Mouse (Mus musculus) G1E (cell line): Measurements from ENCODE around the gene Olfr172. TPM values are rescaled to one million over a fixed set of nuclear protein-coding genes. Genes with fewer than 3 reads are reported as not detected.

Source experiments
- ATAC-seq: 2 replicates; pipeline ENCODE4 v1.8.0; 2016; ENCODE audit warnings: mild to moderate bottlenecking; ENCODE audit not compliant: insufficient number of reproducible peaks, poor library complexity, low FRiP score, severe bottlenecking; ENCODE audit errors: extremely low read depth
- DNase-seq: peaks from one replicate; pipeline ENCODE4 v3.0.0; 2012; ENCODE audit warnings: low spot score
- H3K27me3 ChIP-seq: 2 replicates; pipeline ENCODE4 v1.6.1; 2012; ENCODE audit warnings: mild to moderate bottlenecking, low read length, inconsistent platforms; ENCODE audit not compliant: insufficient read depth
- H3K36me3 ChIP-seq: replicated peaks from 2 replicates; pipeline ENCODE3; 2012; ENCODE audit warnings: mild to moderate bottlenecking, inconsistent platforms
- H3K4me1 ChIP-seq: 2 replicates; pipeline ENCODE4 v1.6.1; 2012; ENCODE audit warnings: low read depth, low read length, inconsistent platforms, mixed read lengths; ENCODE audit not compliant: insufficient read depth
- H3K4me3 ChIP-seq: 2 replicates; pipeline ENCODE4 v1.5.1; 2012; ENCODE audit warnings: low read depth, mild to moderate bottlenecking, inconsistent platforms, low read length, moderate library complexity, mixed read lengths
- H3K9me3 ChIP-seq: replicated peaks from 2 replicates; pipeline ENCODE4 v1.6.1; 2012; ENCODE audit warnings: inconsistent platforms
- CTCF ChIP-seq: IDR thresholded peaks from 2 replicates; pipeline ENCODE4 v1.5.1; 2012; ENCODE audit warnings: low read depth, low read length, inconsistent platforms, mixed read lengths
- GATA1 ChIP-seq: IDR thresholded peaks from 2 replicates; pipeline ENCODE4 v1.6.1; 2012; ENCODE audit warnings: borderline replicate concordance, low read length, inconsistent platforms, mixed read lengths
- GATA2 ChIP-seq: IDR thresholded peaks from 2 replicates; pipeline ENCODE4 v1.6.1; 2012; ENCODE audit warnings: low read depth, low read length, inconsistent platforms, borderline replicate concordance
- POLR2AphosphoS5 ChIP-seq: IDR thresholded peaks from 2 replicates; pipeline ENCODE4 v1.6.1; 2012; ENCODE audit warnings: low read depth, low read length, inconsistent platforms; ENCODE audit not compliant: insufficient replicate concordance
- TAL1 ChIP-seq: conservative IDR thresholded peaks from 2 replicates; pipeline ENCODE4 v1.6.1; 2012; ENCODE audit warnings: low read depth, low read length, inconsistent platforms, mixed read lengths
- polyA plus RNA-seq: library from polyadenylated mRNA; stranded (reverse); fragments of >175 nt; gene quantifications from 2 replicates; pipeline ENCODE4 v1.2.3, GENCODE M21; 2012
- total RNA-seq, 2 experiments: library from RNA; stranded (forward) in 1 of 2; stranded (reverse) in 1 of 2; fragments of 200-1000 nt in 1 of 2; fragments of >200 nt in 1 of 2; fragmentation: Nextera tagmentation in 1 of 2; gene quantifications; 2 replicates each; pipeline ENCODE4 v1.2.3; 2014 to 2017

Gene Olfr172
- total and polyA plus RNA-seq, 3 experiments, result not detected

DNA sequence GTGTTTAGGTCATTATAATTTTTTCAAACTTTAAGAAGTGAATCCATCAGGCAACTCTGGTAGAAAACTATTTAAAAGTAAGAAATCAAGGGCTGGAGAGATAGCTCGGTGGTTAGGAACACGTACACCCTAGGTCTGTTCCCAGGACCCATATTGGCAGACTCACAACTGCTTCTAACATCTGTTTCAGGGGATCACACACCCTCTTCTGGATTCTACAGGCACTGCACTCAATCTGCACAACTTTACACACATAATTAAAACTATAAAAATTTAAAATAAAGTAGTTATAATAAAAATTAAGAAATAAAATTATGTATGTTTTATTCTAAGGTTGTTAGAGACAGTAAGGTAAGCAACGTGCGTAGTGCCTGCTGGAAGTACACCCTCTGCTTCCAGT, 24.8 kb downstream of the Olfr172 start:
- DNase-seq (no peak), ATAC-seq (no peak)
- Histone ChIP-seq H3K4me3 (no peak overlapping the region), H3K9me3 (no peaks in the 10 kb centered on the region; the same call in 1 of the 2 replicates), H3K36me3 (peaks cover 18% of the 10 kb centered on the region), H3K4me1 (peaks cover 7% of the 10 kb centered on the region; the same call in 1 of the 2 replicates), H3K27me3 (no peaks in the 10 kb centered on the region)
- no peak for TF ChIP-seq TAL1
- no peak for TF ChIP-seq GATA2
- TF ChIP-seq CTCF, result no peak
- TF ChIP-seq POLR2AphosphoS5, result no peak
- no peak for TF ChIP-seq GATA1

DNA sequence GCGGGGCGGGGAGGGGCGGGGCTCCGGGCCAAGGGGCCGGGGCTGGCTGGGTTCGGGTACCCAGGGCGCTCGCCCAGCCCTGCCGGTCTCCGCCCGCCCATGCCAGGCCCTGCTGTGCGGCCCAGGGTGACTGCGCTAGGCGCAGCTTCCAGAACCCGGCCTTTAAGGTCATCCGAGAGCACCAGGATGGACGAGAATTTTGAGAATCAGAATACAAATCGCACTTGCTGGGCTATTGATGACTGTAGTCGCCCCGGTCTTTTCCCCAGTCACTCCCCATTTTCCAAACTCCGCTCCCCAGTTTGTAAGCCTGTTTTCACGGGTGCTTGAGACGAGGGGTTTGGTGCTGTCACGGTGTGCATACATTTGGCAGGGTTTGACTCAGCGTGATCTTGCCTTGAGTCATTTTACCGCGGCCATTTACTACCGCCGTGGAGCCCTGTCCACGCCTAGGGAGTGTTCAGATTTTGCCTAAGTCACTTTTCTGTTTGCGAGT, 34.8 kb downstream of the Olfr172 start:
- Histone ChIP-seq H3K4me3 (peak overlapping the region; percentile 82), H3K4me1 (peaks cover 23% of the 10 kb centered on the region), H3K36me3 (peaks cover 36% of the 10 kb centered on the region), H3K9me3 (no peaks in the 10 kb centered on the region), H3K27me3 (no peaks in the 10 kb centered on the region; the same call in 1 of the 2 replicates)
- no peak for TF ChIP-seq GATA1
- TF ChIP-seq CTCF, result no peak
- ATAC-seq (0 out of 2 replicates have a peak, but pooled peaks have one; percentile 10), DNase-seq (peak; percentile 19)

DNA sequence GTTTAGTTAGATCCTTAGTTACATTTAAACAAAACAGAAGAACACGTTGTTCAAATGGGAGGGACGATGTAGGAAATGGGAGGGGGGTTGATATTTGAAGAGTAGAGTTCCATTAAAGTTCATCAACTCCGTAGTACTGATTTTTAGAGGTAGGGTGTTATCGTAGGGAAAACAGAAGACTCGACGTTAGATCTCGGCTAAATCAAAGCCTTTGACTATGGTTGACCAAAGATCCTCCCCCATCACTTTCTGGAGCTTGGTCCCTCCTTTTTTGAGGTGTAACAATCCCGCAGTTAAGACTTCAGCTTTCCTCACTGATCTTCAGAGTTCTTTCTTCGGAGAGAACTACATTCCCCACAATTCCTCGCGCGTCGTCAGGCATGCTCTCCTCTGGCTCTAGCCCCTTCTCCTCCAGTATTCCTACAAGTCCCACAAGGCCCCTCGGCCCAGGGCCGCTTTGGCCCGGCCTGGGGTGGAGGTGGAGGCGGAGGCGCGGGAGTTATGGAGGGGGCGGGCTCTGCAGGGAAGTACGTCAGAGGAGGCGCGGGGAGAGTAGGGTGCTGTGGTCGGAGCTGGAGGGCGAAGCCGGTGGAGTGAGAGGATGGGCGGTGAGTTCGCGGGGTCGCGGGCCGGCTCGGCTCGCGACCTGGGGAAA, 35.4 kb downstream of the Olfr172 start, which contains the start of gene Cldnd1:
Cldnd1 (plus strand) TSS at position 434 of the 655 bp plus-strand sequence.
- no peak for TF ChIP-seq POLR2AphosphoS5
- no peak for TF ChIP-seq TAL1
- TF ChIP-seq CTCF, result no peak
- TF ChIP-seq GATA2, result no peak
- TF ChIP-seq GATA1, result no peak
- ATAC-seq (peak; percentile 100), DNase-seq (peak; percentile 97)
- Histone ChIP-seq H3K4me3 (peak within 1 kb of the TSS; percentile 82), H3K36me3 (peaks cover 31% of the 10 kb centered on the region), H3K9me3 (no peaks in the 10 kb centered on the region), H3K4me1 (peaks cover 23% of the 10 kb centered on the region), H3K27me3 (no peaks in the 10 kb centered on the region; the same call in 1 of the 2 replicates)

DNA sequence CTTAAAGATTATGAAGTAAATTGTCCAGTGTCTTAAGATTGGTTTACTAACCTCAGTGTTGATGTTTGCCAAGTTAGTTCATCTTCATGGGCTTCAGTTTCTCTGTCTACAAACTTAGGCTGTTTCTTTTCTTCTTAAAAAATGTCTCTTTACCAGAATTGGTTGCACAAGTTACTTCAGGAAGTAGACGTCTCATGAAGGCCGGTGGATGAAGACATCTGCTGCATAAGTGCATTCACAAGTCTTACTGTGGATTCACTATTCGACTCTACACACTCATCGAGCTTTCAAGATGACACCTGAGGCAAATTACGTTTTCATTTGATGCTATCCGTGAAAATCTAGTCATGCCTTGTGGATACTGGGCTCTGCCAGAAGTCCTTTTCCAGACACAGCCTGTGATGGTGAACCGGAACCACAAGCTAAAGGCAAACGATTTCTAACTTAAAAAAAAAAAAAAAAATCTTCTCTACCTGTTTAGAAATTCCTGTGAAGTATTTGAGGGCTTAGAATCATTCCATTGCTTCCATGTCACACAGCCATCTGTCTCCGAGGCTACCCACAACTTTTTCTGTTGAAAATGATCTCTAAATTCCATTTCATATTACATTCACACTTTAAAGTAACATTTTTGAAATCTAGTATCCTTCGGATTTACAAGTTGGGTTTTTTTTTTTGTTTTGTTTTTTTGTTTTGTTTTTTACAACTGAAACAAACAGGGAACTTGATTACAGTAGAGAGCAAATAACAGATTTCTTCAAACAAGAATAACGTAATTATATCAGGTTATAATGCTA, 36.1 kb downstream of the Olfr172 start:
- ATAC-seq (no peak), DNase-seq (no peak)
- no peak overlapping the region for H3K4me3 ChIP-seq
- H3K36me3 ChIP-seq, result peaks cover 24% of the 10 kb centered on the region
- TF ChIP-seq CTCF, result no peak
- TF ChIP-seq POLR2AphosphoS5, result no peak
- TF ChIP-seq GATA1, result no peak
- TF ChIP-seq TAL1, result no peak
- H3K4me1 ChIP-seq, result peaks cover 27% of the 10 kb centered on the region
- no peaks in the 10 kb centered on the region for H3K9me3 ChIP-seq
- no peaks in the 10 kb centered on the region; the same call in 1 of the 2 replicates for H3K27me3 ChIP-seq

DNA sequence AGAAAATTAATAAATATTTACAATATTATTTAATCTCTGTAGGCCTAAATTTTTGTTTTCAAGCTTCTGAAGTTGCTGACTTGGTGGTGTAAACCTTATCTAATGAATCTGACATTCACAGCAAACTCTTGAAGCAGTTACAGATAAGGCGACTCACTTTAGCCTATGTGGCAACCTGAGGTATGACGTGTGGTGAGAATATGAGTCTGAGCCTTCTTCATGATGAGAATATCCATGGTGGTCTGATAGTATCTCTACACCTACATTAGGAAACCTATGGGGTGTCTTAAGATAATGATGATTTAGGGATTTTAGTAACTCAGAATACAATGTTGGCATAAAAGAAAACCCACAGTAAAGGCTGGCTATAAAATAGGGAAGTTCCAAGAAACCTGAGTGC, 40.7 kb downstream of the Olfr172 start:
- H3K4me3 ChIP-seq, result no peak overlapping the region
- ATAC-seq, result no peak; the same call in 1 of the 2 replicates
- no peak for TF ChIP-seq GATA1

DNA sequence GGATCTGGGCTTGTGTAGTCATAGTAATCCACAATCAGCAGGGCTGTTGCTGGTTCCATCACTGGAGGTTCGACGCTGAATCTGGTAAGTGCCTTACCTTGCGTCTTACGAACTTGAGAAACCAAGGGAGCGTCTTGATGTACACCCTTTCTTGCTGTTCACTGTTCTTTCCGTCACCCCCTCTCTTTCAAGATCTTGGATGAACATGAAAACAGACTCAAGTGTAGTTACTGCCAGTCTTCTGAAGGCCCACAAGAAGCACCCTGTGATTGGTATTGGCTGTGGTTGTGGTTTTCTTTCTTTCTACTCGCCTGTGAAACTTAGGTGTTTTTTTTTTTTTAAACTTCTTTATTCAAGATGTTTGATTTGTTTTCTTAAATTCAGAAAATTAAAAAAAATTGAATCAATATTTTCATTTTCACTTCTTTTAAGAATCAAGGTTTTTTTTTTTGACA, 44.3 kb downstream of the Olfr172 start, which contains the start of gene Gpr15:
Gpr15 (minus strand) TSS at position 405 of the 455 bp plus-strand sequence.
- no peaks in the 10 kb centered on the region for H3K36me3 ChIP-seq
- H3K4me1 ChIP-seq, result peaks cover 9% of the 10 kb centered on the region
- H3K27me3 ChIP-seq, result peaks cover 3% of the 10 kb centered on the region; the same call in 1 of the 2 replicates
- no peak within 1 kb of the TSS for H3K4me3 ChIP-seq
- DNase-seq (no peak), ATAC-seq (no peak)
- H3K9me3 ChIP-seq, result no peaks in the 10 kb centered on the region
- no peak for TF ChIP-seq GATA1
- TF ChIP-seq TAL1, result no peak
- TF ChIP-seq CTCF, result no peak
- no peak for TF ChIP-seq POLR2AphosphoS5
- TF ChIP-seq GATA2, result no peak

More for the DNA sequence above, 40.7 kb downstream of the Olfr172 start:
- Histone ChIP-seq H3K4me1 (peaks cover 15% of the 10 kb centered on the region), H3K9me3 (no peaks in the 10 kb centered on the region), H3K36me3 (no peaks in the 10 kb centered on the region), H3K27me3 (peaks cover 3% of the 10 kb centered on the region; the same call in 1 of the 2 replicates)
- no peak for DNase-seq
